Mouse (Mus musculus) embryonic facial prominence, embryonic 12.5 days (tissue): ENCODE results near the gene Tssk1. TPM values are rescaled to one million over a fixed set of nuclear protein-coding genes. Genes with fewer than 3 reads are reported as not detected.

Source experiments
- ATAC-seq: fragments of 200-750 bp; cut with Nextera tagmentation; 2 replicates; pipeline ENCODE4 v1.8.0; 2017; ENCODE audit not compliant: insufficient number of reproducible peaks, insufficient read depth, low FRiP score, low TSS enrichment
- H3K27ac ChIP-seq: fragments of 300-500 bp; sonication (generic); 2 replicates; pipeline ENCODE4 v1.5.1; 2016; ENCODE audit warnings: mild to moderate bottlenecking
- H3K27me3 ChIP-seq: fragments of 300-500 bp; sonication (generic); 2 replicates; pipeline ENCODE4 v1.6.1; 2016; ENCODE audit warnings: mild to moderate bottlenecking, moderate library complexity
- H3K36me3 ChIP-seq: fragments of 300-500 bp; sonication (generic); 2 replicates; pipeline ENCODE4 v1.6.1; 2016; ENCODE audit warnings: mild to moderate bottlenecking
- H3K4me1 ChIP-seq: fragments of 300-500 bp; sonication (generic); 2 replicates; pipeline ENCODE4 v1.6.1; 2016
- H3K4me2 ChIP-seq: fragments of 300-500 bp; sonication (generic); replicated peaks from 2 replicates; pipeline ENCODE4 v1.6.1; 2016; ENCODE audit warnings: mild to moderate bottlenecking, moderate library complexity
- H3K4me3 ChIP-seq: fragments of 300-500 bp; sonication (generic); 2 replicates; pipeline ENCODE4 v1.5.1; 2016; ENCODE audit warnings: mild to moderate bottlenecking
- H3K9ac ChIP-seq: fragments of 300-500 bp; sonication (generic); 2 replicates; pipeline ENCODE4 v1.6.1; 2016; ENCODE audit warnings: mild to moderate bottlenecking, moderate library complexity
- H3K9me3 ChIP-seq: fragments of 300-500 bp; sonication (generic); 2 replicates; pipeline ENCODE4 v1.6.1; 2016; ENCODE audit warnings: mild to moderate bottlenecking, moderate library complexity
- WGBS: fragments of 180-500 bp; shearing (Covaris S2); methylation state at CpG from one replicate; pipeline ENCODE4 v1.1.7; 2016; 5-methylcytosine and 5-hydroxymethylcytosine counted together
- polyA plus RNA-seq: library from polyadenylated mRNA; unstranded; fragments of >200 nt; fragmentation: Nextera tagmentation; extraction: Ambion mirVana; gene quantifications from 2 replicates; pipeline ENCODE4 v1.2.1, GENCODE M21; 2016

Tssk1 gene
- polyA plus RNA-seq, 1 experiment from 2014 or later: 0.06 TPM

- WGBS: 81% methylated on average over 4 of the region's 4 CpGs
- H3K9ac ChIP-seq: no peak overlapping the region
- H3K4me3 ChIP-seq: no peak overlapping the region
- no peaks in the 10 kb centered on the region for H3K4me1 ChIP-seq
- peaks cover 32% of the 10 kb centered on the region for H3K36me3 ChIP-seq
- no peaks in the 10 kb centered on the region for H3K9me3 ChIP-seq
- H3K27me3 ChIP-seq: no peaks in the 10 kb centered on the region
- no peak overlapping the region for H3K27ac ChIP-seq
- H3K4me2 ChIP-seq: no peak overlapping the region
- no peak for ATAC-seq
These were observed 18.8 kb upstream of the Tssk1 start for GRCm38 (mm10) chr16:17875174-17875573.

DNA sequence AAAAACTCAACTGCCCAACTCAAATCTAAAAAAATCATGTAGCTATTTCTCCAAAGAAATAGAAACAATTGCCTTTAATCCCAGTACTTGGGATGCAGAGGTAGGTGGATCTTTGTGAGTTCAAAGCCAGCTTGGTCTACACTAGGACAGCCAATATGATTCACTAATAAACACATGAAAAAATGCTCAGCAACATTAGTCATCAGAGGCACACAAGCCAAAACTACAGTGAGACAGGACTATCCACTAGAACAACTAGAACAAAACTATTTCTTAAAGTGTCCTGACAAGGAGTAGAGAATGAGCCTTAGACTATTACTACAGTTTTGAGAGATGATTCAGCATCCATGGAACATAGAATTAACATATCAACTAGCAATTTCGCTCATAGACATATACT is 17.9 kb upstream of the Tssk1 start:
- Histone ChIP-seq H3K27me3 (no peaks in the 10 kb centered on the region), H3K27ac (no peak overlapping the region), H3K4me2 (no peak overlapping the region), H3K9me3 (no peaks in the 10 kb centered on the region), H3K9ac (no peak overlapping the region), H3K4me3 (no peak overlapping the region), H3K36me3 (peaks cover 25% of the 10 kb centered on the region), H3K4me1 (no peaks in the 10 kb centered on the region)
- ATAC-seq: no peak
- WGBS: 91% methylated on average over 1 of the region's 1 CpGs

DNA sequence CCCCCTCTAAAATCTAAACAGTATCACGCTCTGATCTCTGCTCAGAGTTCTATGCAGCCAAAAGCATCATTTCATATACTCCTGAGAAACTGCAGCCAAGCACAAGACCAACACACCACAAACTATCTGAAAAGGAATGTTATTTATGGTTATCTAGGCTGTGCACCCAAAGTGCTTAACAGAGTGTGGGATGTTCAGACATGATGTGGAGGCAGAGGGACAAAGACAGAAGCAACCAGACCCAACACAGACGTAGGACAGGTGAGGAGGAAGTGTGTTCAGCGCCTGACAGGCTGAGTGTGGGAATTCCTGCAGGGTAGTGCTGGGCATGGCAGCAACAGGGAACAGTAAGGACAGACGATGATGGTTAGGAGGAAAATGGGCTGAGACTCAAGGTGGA is 14.5 kb upstream of the Tssk1 start:
- no peak for ATAC-seq
- Histone ChIP-seq H3K4me2 (no peak overlapping the region), H3K4me1 (no peaks in the 10 kb centered on the region), H3K9ac (no peak overlapping the region), H3K4me3 (no peak overlapping the region), H3K9me3 (no peaks in the 10 kb centered on the region), H3K27ac (no peak overlapping the region), H3K36me3 (peaks cover 12% of the 10 kb centered on the region), H3K27me3 (no peaks in the 10 kb centered on the region)
- WGBS: 94% methylated on average over 4 of the region's 4 CpGs

DNA sequence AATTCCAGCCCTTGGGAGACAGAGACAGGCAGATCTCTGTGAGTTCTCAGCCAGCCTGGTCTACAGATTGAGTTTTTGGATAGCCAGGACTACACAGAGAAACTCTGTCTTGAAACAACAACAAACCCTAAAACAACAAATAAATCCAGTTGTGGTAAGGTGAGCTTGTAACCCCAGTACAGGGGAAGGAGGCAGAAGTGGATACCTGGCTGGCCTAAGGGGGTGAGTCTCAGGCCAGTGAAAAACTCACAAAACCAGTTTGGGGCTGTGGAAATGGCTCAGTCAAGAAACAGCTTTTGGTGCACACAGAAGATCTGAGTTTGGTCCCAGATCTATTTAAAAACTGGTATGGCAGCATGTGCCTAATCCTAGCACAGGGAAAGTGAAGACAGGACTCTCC is 11.8 kb upstream of the Tssk1 start:
- no peak for ATAC-seq
- Histone ChIP-seq H3K27ac (no peak overlapping the region), H3K4me2 (no peak overlapping the region), H3K27me3 (no peaks in the 10 kb centered on the region), H3K9me3 (no peaks in the 10 kb centered on the region), H3K9ac (no peak overlapping the region), H3K4me1 (no peaks in the 10 kb centered on the region), H3K4me3 (no peak overlapping the region), H3K36me3 (peaks cover 12% of the 10 kb centered on the region)

DNA sequence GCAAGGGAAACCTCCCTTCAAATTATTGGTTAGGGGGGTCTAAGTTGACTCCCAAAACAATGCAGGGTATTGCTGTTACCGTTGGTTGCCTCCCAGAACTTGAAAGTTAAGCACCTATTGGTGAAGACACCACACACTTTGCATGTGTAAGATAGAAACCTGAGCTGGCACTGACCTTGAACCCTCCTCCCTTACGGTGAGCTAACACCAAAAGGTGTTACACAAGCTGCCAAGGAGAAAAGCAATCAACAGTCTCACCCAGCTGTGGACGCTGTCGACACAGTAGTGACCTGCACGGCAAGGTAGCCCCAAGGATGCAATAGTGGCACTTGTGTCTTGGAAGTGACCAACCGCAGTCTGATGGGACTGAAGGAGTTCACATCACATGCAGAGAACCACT is 9.9 kb upstream of the Tssk1 start:
- H3K27me3 ChIP-seq: no peaks in the 10 kb centered on the region
- H3K4me2 ChIP-seq: no peak overlapping the region
- no peak overlapping the region for H3K4me3 ChIP-seq
- no peak overlapping the region for H3K9ac ChIP-seq
- H3K27ac ChIP-seq: no peak overlapping the region
- 86% methylated on average over 6 of the region's 6 CpGs for WGBS
- no peak for ATAC-seq
- H3K9me3 ChIP-seq: no peaks in the 10 kb centered on the region
- peaks cover 12% of the 10 kb centered on the region for H3K36me3 ChIP-seq
- no peaks in the 10 kb centered on the region for H3K4me1 ChIP-seq

DNA sequence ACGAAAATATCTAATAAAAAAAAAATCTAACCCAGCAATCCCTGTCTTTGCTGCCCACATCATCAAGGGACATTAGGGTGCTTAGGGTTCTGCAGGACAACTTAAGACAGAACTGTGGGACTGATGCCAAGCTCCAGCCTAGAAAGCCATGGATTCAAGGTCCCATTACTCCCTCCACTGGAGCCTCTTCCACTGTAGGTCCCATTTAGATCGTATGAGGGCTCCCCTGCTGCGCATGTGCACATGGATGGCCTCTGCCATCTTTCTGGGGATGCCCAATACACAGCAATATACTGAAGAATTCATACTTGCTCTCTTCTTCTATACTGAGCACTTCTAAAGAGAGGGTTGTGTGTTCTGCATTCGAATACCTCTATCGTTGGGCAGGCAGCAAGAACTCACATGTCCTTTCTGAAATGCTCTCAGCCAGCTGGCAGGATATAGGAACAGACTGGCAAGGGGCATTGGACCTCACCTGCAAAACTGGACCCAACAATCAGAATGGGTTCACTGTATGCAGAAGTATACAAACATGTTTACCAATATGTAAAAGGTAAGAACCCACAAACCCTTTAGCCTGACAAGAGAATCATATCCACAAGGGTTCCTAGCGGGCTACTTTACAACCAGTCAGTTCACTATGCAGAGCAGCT is 4.2 kb upstream of the Tssk1 start:
- no peaks in the 10 kb centered on the region; the same call in 1 of the 2 replicates for H3K36me3 ChIP-seq
- no peak overlapping the region for H3K27ac ChIP-seq
- peak overlapping the region; percentile 97 for H3K4me3 ChIP-seq
- H3K4me1 ChIP-seq: peaks cover 19% of the 10 kb centered on the region
- no peaks in the 10 kb centered on the region for H3K27me3 ChIP-seq
- WGBS: 84% methylated on average over 6 of the region's 6 CpGs
- ATAC-seq: no peak
- peak overlapping the region; percentile 98; the same call in 1 of the 2 replicates for H3K9ac ChIP-seq
- no peaks in the 10 kb centered on the region for H3K9me3 ChIP-seq
- H3K4me2 ChIP-seq: peak overlapping the region; percentile 85

GRCm38 (mm10) chr16:17890342-17890727 is 3.7 kb upstream of the Tssk1 start:
- Histone ChIP-seq H3K9ac (peak overlapping the region; percentile 98), H3K9me3 (no peaks in the 10 kb centered on the region), H3K4me2 (peak overlapping the region; percentile 85), H3K27ac (no peak overlapping the region), H3K4me1 (peaks cover 19% of the 10 kb centered on the region), H3K36me3 (no peaks in the 10 kb centered on the region), H3K4me3 (peak overlapping the region; percentile 97), H3K27me3 (no peaks in the 10 kb centered on the region)
- WGBS: 47% methylated on average over 2 of the region's 2 CpGs
- ATAC-seq: no peak

DNA sequence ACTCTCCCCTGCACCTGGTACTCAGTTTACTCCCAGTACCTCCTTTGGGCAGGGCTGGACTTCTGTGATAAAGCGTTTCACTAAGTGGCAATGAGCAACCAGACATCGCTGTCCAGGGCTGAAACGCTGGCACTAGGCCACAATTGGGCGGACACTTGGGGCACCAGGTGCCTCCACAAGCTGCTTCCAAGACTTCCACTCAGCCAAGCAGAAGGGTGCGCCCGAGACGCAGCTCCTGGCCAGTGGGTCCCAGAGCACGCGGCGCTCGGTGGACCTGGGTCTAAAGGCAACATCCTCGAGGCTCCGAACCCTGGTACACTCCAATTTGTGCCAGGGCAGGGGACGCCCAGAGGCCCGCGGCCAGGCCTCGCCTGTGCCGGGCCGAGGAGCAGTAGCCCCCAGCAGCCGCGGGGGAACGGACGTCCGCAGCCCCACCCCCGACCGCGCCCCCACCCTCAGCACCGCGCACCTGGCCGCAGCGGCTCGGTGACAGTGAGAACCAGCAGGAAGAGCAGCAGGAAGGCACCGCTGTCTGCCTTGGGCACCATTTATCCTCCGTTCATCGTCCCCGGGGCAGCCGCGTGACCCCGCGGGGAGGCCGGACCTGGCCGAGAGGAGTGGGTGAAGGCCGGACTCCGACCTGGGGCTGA is 3.0 kb upstream of the Tssk1 start:
- Histone ChIP-seq H3K27me3 (no peaks in the 10 kb centered on the region), H3K27ac (peak overlapping the region; percentile 95), H3K9ac (peak overlapping the region; percentile 98), H3K4me3 (peak overlapping the region; percentile 97), H3K4me2 (peak overlapping the region; percentile 85), H3K36me3 (no peaks in the 10 kb centered on the region), H3K9me3 (no peaks in the 10 kb centered on the region), H3K4me1 (peaks cover 19% of the 10 kb centered on the region)
- WGBS: under 1% methylated on average over 44 of the region's 44 CpGs
- peak; percentile 59 for ATAC-seq

GRCm38 (mm10) chr16:17891567-17891959 is 2.5 kb upstream of the Tssk1 start, which contains the start of gene Gm20518:
TSS of gene Gm20518 (minus strand) at chr16:17891671.
- H3K27me3 ChIP-seq: no peaks in the 10 kb centered on the region
- peaks cover 19% of the 10 kb centered on the region for H3K4me1 ChIP-seq
- H3K27ac ChIP-seq: peak within 1 kb of the TSS; percentile 95
- peak; percentile 96 for ATAC-seq
- WGBS: under 1% methylated on average over 37 of the region's 38 CpGs
- no peaks in the 10 kb centered on the region for H3K9me3 ChIP-seq
- H3K4me3 ChIP-seq: peak within 1 kb of the TSS; percentile 97
- H3K36me3 ChIP-seq: no peaks in the 10 kb centered on the region
- H3K9ac ChIP-seq: peak within 1 kb of the TSS; percentile 98
- H3K4me2 ChIP-seq: peak within 1 kb of the TSS; percentile 85

DNA sequence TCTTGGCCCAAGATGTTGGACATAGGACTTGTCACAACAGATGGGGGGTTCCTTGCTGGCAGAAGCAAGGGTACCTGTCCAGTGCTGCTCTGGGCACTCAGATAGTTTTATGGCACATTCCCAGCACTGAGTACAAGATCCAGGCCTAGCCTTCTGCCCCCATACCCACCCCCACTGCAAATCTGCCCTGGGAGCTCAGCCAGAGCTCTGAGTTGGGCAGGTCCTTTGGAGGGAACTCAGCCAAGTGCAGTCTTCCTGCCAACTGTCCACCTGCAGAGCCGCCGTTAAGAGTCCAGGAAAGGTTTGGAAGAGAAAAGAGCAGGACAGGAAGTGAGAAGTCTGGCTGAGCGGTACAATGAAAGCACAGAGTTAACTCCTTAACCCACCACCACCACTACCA is 1.4 kb upstream of the Tssk1 start:
- Histone ChIP-seq H3K9ac (no peak overlapping the region), H3K9me3 (no peaks in the 10 kb centered on the region), H3K36me3 (no peaks in the 10 kb centered on the region), H3K27ac (no peak overlapping the region), H3K4me3 (no peak overlapping the region), H3K4me1 (peaks cover 19% of the 10 kb centered on the region), H3K4me2 (no peak overlapping the region), H3K27me3 (no peaks in the 10 kb centered on the region)
- ATAC-seq: no peak
- WGBS: 81% methylated on average over 3 of the region's 3 CpGs

DNA sequence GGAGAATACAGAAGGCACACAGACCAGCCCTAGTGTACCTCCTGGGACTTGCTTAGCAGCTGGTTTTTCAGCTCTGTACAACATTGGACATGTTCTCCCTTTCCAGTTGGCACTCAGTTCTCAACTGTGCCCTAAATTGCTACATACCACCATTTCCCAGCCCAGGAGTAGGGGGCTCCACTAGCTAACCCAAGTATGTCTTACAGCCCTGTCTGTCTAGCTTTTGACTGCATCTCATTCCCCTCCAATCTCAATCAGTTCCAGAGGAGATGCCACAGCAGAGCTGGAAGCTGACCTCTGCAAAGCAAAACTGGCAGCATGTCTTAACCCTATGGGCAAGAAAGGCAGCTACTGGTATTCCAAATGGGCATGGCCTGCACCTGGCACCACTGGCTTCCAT is 2.1 kb downstream of the Tssk1 start:
- ATAC-seq: no peak
- H3K36me3 ChIP-seq: peaks cover 29% of the 10 kb centered on the region
- H3K27me3 ChIP-seq: no peaks in the 10 kb centered on the region
- no peak overlapping the region for H3K4me2 ChIP-seq
- no peak overlapping the region for H3K9ac ChIP-seq
- H3K9me3 ChIP-seq: no peaks in the 10 kb centered on the region
- H3K27ac ChIP-seq: no peak overlapping the region
- H3K4me3 ChIP-seq: no peak overlapping the region
- H3K4me1 ChIP-seq: 0 out of 2 replicates have a peak, but pooled peaks cover 8% of the 10 kb centered on the region

GRCm38 (mm10) chr16:17898462-17898861 is 4.4 kb downstream of the Tssk1 start, which contains the start of the genes Dgcr2 and Tssk2:
TSS of gene Dgcr2 (minus strand) at chr16:17898562.
TSS of gene Tssk2 (plus strand) at chr16:17898637.
- Histone ChIP-seq H3K36me3 (peaks cover 53% of the 10 kb centered on the region), H3K9me3 (no peaks in the 10 kb centered on the region), H3K4me3 (no peak within 1 kb of the TSS), H3K27me3 (no peaks in the 10 kb centered on the region), H3K27ac (no peak within 1 kb of the TSS), H3K4me1 (no peaks in the 10 kb centered on the region), H3K9ac (no peak within 1 kb of the TSS), H3K4me2 (no peak within 1 kb of the TSS)
- ATAC-seq: no peak
- 93% methylated on average over 14 of the region's 14 CpGs for WGBS
